Mouse (Mus musculus): ENCODE data around the gene Slc15a1.

- TF ChIP-seq CTCF (IDR thresholded peaks at IDR 0.05; ENCODE audit: control insufficient read depth, insufficient read depth, insufficient read length) = no peak
- TF ChIP-seq MAX (IDR thresholded peaks at IDR 0.05) = peak; percentile 64
- TF ChIP-seq MYOD1 (IDR thresholded peaks at IDR 0.05; ENCODE audit: control insufficient read depth, insufficient read length, low read depth) = no peak
- no peak for TF ChIP-seq FOSL1 (IDR thresholded peaks at IDR 0.05; ENCODE audit: insufficient read depth, low read length, poor library complexity, severe bottlenecking)
Measured at GRCm38 (mm10) chr14:121429854-121430535, 75.1 kb downstream of the Slc15a1 start.

All from C2C12 (cell line).